Mouse (Mus musculus) midbrain, embryonic 16.5 days (tissue): ENCODE data around the gene Rpl10a. TPM values are rescaled to one million over a fixed set of nuclear protein-coding genes. Genes with fewer than 3 reads are reported as not detected.

Source experiments
- ATAC-seq: fragments of 200-750 bp; cut with Nextera tagmentation; 2 replicates; pipeline ENCODE4 v1.8.0; 2017; ENCODE audit warnings: moderate TSS enrichment
- H3K27ac ChIP-seq: fragments of 300-500 bp; sonication (generic); 2 replicates; pipeline ENCODE4 v1.5.1; 2014; ENCODE audit warnings: mild to moderate bottlenecking, low read length, mixed read lengths
- H3K27me3 ChIP-seq: fragments of 300-500 bp; sonication (generic); 2 replicates; pipeline ENCODE4 v1.6.1; 2014; ENCODE audit warnings: low read depth, low read length, mixed read lengths; ENCODE audit not compliant: control insufficient read depth, insufficient read depth
- H3K36me3 ChIP-seq: fragments of 300-500 bp; sonication (generic); 2 replicates; pipeline ENCODE4 v1.6.1; 2014; ENCODE audit warnings: mild to moderate bottlenecking, low read length, moderate library complexity, mixed read lengths; ENCODE audit not compliant: control insufficient read depth, insufficient read depth
- H3K4me1 ChIP-seq: fragments of 300-500 bp; sonication (generic); 2 replicates; pipeline ENCODE4 v1.6.1; 2014; ENCODE audit warnings: mild to moderate bottlenecking, low read length, mixed read lengths; ENCODE audit not compliant: control insufficient read depth, insufficient read depth
- H3K4me2 ChIP-seq: fragments of 300-500 bp; sonication (generic); 2 replicates; pipeline ENCODE4 v1.6.1; 2014; ENCODE audit warnings: mild to moderate bottlenecking, low read length, mixed read lengths
- H3K4me3 ChIP-seq: fragments of 300-500 bp; sonication (generic); 2 replicates; pipeline ENCODE4 v1.5.1; 2014; ENCODE audit warnings: low read depth, mild to moderate bottlenecking, low read length, moderate library complexity, mixed read lengths
- H3K9ac ChIP-seq: fragments of 300-500 bp; sonication (generic); 2 replicates; pipeline ENCODE4 v1.6.1; 2014; ENCODE audit warnings: low read depth, low read length, mixed read lengths
- H3K9me3 ChIP-seq: fragments of 300-500 bp; sonication (generic); replicated peaks from 2 replicates; pipeline ENCODE4 v1.6.1; 2014; ENCODE audit warnings: mild to moderate bottlenecking, low read length, mixed read lengths; ENCODE audit not compliant: control insufficient read depth, poor library complexity, severe bottlenecking
- whole genome bisulfite sequencing: fragments of 180-500 bp; shearing (Covaris S2); extraction: QIAGEN DNeasy Blood & Tissue Kit; methylation state at CpG from one replicate; pipeline ENCODE4 v1.1.7; 2014; 5-methylcytosine and 5-hydroxymethylcytosine counted together
- polyA plus RNA-seq: library from polyadenylated mRNA; unstranded; fragments of >200 nt; fragmentation: Nextera tagmentation; extraction: Ambion mirVana; gene quantifications from 2 replicates; pipeline ENCODE4 v1.2.1, GENCODE M21; 2015

Rpl10a gene
- polyA plus RNA-seq, 1 experiment from 2014 or later: 312 TPM

- Histone ChIP-seq H3K4me3 (no peak overlapping the region), H3K9ac (no peak overlapping the region), H3K27ac (no peak overlapping the region), H3K4me1 (no peaks in the 10 kb centered on the region), H3K36me3 (peaks cover 4% of the 10 kb centered on the region; the same call in 1 of the 2 replicates), H3K27me3 (no peaks in the 10 kb centered on the region), H3K4me2 (no peak overlapping the region), H3K9me3 (no peaks in the 10 kb centered on the region)
- ATAC-seq: no peak
- WGBS: 39% methylated on average over 9 of the region's 9 CpGs
Measured at GRCm38 (mm10) chr17:28300323-28300722, 27.9 kb upstream of the Rpl10a start.

- no peak overlapping the region for H3K4me3 ChIP-seq
- H3K9ac ChIP-seq: no peak overlapping the region
- no peak overlapping the region for H3K4me2 ChIP-seq
- no peaks in the 10 kb centered on the region for H3K9me3 ChIP-seq
- no peak overlapping the region for H3K27ac ChIP-seq
- H3K36me3 ChIP-seq: peaks cover 4% of the 10 kb centered on the region; the same call in 1 of the 2 replicates
- no peaks in the 10 kb centered on the region for H3K4me1 ChIP-seq
- WGBS: 61% methylated on average over 3 of the region's 3 CpGs
- no peak for ATAC-seq
- no peaks in the 10 kb centered on the region for H3K27me3 ChIP-seq
Measured at GRCm38 (mm10) chr17:28300850-28301249, 27.4 kb upstream of the Rpl10a start.

DNA sequence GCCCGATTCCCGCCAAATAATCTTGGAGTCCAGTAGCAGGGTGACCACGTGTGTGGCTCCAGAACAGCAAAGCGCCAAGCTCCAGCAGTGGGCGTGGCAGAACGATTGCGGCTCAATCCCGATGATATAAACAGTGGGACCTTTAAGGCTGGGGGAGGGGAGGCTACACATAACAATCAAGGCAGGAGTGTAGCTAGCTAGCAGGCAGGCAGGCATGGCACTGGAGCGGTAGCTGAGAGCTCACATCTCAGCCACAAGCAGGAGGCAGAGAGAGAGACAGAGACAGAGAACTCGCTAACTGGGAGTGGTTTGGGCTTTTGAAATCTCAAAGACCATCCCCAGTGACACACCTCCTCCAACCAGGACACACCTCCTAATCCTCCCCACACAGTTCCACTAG, 23.1 kb upstream of the Rpl10a start:
- WGBS: 58% methylated on average over 10 of the region's 10 CpGs
- no peaks in the 10 kb centered on the region for H3K9me3 ChIP-seq
- no peak overlapping the region for H3K27ac ChIP-seq
- H3K4me1 ChIP-seq: peaks cover 5% of the 10 kb centered on the region; the same call in 1 of the 2 replicates
- H3K9ac ChIP-seq: no peak overlapping the region
- no peak overlapping the region for H3K4me3 ChIP-seq
- no peak for ATAC-seq
- H3K4me2 ChIP-seq: no peak overlapping the region
- no peaks in the 10 kb centered on the region for H3K36me3 ChIP-seq
- no peaks in the 10 kb centered on the region for H3K27me3 ChIP-seq

DNA sequence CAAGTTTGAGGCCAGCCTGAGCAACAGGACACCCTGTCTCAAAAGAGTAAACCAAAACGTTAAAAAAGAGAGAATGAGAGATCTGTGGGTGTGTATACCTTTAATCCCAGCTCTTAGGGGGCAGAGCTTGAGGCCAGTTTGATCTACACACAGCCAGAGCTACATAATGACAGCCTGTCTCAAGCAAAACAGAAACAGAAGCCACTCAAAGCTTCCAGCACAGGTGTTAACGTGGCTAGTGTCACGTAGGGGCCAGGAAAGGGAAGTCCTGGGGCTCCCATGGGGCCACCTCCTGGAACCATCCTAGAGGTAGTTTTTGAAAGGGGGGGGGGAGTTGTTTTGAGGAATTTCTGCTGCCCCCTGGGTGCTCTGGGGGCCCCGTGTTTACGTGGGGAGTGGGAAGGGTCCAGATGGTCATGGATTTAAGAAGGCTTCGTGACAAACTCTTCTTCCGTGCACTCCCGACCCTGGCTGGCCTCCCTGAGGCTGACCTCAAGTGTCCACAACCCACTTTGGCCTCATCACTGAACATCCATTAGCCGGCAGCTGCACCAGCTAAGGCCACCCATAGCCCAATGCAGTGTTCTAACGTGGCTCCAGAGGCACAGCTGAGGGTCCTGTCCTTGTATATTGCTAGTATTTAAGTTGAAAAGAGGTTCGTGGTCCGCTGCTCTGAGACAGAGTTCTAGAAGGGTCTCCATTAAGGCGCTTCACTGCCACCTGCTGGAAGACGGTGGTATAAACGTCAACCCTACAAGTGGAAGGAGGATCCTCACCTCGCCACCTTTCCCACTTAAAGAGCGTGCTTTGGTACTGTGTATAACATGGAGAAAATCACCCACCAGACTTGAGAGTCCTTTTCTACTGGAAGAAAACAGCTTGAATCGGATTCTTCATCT, 19.7 kb upstream of the Rpl10a start:
- H3K4me3 ChIP-seq: no peak overlapping the region
- H3K4me1 ChIP-seq: peaks cover 8% of the 10 kb centered on the region; the same call in 1 of the 2 replicates
- 0 out of 2 replicates have a peak overlapping the region, but pooled peaks have one; percentile 19 for H3K4me2 ChIP-seq
- ATAC-seq: no peak
- no peaks in the 10 kb centered on the region for H3K36me3 ChIP-seq
- WGBS: 13% methylated on average over 18 of the region's 18 CpGs
- H3K9ac ChIP-seq: no peak overlapping the region
- no peak overlapping the region for H3K27ac ChIP-seq
- no peaks in the 10 kb centered on the region for H3K27me3 ChIP-seq
- H3K9me3 ChIP-seq: no peaks in the 10 kb centered on the region

DNA sequence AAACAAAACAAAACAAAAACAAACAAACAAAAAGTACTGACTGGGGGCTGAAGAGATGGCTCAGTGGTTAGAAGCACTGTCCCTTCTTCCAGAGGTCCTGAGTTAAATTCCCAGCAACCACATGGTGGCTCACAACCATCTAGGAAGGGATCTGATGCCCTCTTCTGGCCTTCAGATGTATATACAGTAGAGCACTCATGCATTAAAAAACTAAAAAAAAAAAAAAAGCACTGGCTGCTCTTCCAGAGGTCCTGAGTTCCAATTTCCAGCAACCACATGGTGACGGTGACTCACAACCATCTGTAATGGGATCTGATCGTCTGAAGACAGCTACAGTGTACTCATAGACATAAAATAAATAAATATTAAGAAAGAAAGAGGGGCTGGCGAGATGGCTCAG, 17.4 kb upstream of the Rpl10a start:
- Histone ChIP-seq H3K9me3 (no peaks in the 10 kb centered on the region), H3K4me1 (peaks cover 19% of the 10 kb centered on the region), H3K36me3 (no peaks in the 10 kb centered on the region), H3K4me3 (no peak overlapping the region), H3K4me2 (no peak overlapping the region), H3K27ac (no peak overlapping the region), H3K9ac (no peak overlapping the region), H3K27me3 (no peaks in the 10 kb centered on the region)
- 75% methylated on average over 3 of the region's 3 CpGs for WGBS
- ATAC-seq: no peak

GRCm38 (mm10) chr17:28311366-28312132, 16.7 kb upstream of the Rpl10a start:
- Histone ChIP-seq H3K4me3 (no peak overlapping the region), H3K36me3 (no peaks in the 10 kb centered on the region), H3K4me2 (no peak overlapping the region), H3K27me3 (no peaks in the 10 kb centered on the region), H3K9me3 (no peaks in the 10 kb centered on the region), H3K4me1 (peaks cover 19% of the 10 kb centered on the region), H3K27ac (no peak overlapping the region), H3K9ac (no peak overlapping the region)
- 83% methylated on average over 5 of the region's 5 CpGs for WGBS
- no peak for ATAC-seq

DNA sequence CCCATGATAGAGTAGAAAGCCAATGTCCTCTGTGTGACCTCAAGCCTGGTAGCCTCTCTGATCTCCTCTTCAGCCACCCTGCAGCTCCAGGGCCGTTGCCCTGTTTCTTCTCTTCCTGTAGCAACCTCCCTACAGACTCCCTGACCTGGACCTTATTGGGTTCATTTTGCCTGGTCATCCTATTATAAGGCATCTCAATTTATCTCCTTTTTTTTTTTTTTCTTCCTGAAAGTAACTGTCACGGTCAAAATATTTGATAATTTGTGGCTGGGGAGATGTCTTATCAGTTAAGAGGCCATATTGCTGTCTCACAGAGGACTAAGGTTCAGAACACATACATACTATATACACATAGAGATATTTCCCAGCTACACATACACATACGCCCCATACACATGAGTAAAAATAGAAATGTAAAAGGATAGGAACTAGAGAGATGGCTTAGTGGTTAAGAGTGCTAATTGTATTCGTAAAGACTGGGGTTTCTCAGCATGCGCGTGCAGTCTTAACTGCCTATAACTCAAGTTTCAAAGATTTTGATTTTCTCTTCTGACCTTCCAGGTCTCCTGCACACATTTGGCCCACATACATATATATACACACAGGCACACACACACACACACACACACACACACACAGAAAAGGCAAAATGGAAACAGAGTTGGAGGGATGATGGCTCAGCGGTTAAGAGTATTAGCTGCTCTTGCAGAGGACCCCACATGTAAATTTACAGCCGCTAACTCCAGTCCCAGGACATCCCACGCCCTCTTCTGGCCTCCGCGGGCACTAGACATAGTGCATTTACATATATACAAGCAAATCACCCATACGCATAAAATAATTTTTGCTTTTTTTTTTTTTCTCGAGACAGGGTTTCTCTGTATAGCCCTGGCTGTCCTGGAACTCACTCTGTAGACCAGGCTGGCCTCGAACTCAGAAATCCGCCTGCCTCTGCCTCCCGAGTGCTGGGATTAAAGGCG, 15.7 kb upstream of the Rpl10a start:
- Histone ChIP-seq H3K4me1 (peaks cover 19% of the 10 kb centered on the region), H3K9ac (0 out of 2 replicates have a peak overlapping the region, but pooled peaks have one; percentile 7), H3K4me2 (peak overlapping the region; percentile 52), H3K4me3 (peak overlapping the region; percentile 78), H3K9me3 (no peaks in the 10 kb centered on the region), H3K27ac (peak overlapping the region; percentile 41; the same call in 1 of the 2 replicates), H3K27me3 (no peaks in the 10 kb centered on the region), H3K36me3 (no peaks in the 10 kb centered on the region)
- 25% methylated on average over 16 of the region's 17 CpGs for WGBS
- peak; percentile 18 for ATAC-seq

DNA sequence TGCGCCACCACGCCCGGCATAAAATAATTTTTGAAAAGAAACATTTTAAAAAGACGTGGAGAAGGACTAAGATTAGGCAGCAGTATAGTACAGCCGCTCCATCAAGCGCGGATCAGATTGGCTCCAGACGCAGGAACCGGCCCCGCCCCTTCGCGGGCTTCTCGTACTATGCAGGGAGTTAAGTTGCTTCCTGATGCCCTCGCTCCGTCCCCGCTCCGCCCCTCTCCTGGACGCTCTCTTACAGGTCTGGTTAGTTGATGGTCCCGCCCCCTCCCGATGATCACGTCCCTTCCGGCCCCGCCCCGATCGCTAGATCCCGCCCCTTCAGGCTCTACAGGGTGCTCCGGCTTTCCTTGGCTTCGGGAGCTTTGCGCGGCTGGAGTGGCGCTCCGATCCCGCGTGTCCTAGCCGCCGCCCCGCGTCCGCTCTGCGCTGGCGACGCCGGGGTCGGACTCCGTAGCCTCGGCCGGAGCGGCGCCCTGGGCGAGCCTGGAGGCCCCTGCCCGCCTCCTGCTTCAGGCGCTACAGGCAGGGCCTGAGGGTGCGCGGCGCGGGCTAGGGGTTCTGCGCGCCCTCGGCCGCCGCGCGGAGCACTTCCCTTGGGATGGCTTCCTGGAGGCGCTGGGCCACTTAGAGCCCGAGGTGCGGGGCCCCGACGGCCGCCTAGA, 14.9 kb upstream of the Rpl10a start, which contains the start of gene Fance:
Fance (plus strand) TSS at position 308 of the 668 bp plus-strand sequence.
- peak within 1 kb of the TSS; percentile 87 for H3K27ac ChIP-seq
- peak within 1 kb of the TSS; percentile 65 for H3K4me2 ChIP-seq
- peaks cover 5% of the 10 kb centered on the region; the same call in 1 of the 2 replicates for H3K36me3 ChIP-seq
- peak within 1 kb of the TSS; percentile 78 for H3K4me3 ChIP-seq
- no peaks in the 10 kb centered on the region for H3K9me3 ChIP-seq
- under 1% methylated on average over 45 of the region's 69 CpGs for WGBS
- H3K27me3 ChIP-seq: no peaks in the 10 kb centered on the region
- peak; percentile 98 for ATAC-seq
- H3K9ac ChIP-seq: peak within 1 kb of the TSS; percentile 87
- peaks cover 18% of the 10 kb centered on the region for H3K4me1 ChIP-seq
